Mouse (Mus musculus) urinary bladder, adult 18-20 months (tissue): ENCODE measurements around the gene Rnf26.

Source experiments
- DNase-seq, 2 experiments: peaks; one replicate each; pipeline ENCODE4 v3.0.0; 2022; ENCODE audit warnings: low spot score in 2 of 2, mixed read lengths in 2 of 2

The Rnf26 gene

GRCm38 (mm10) chr9:44113105-44113789 is at the start of gene Rnf26, which contains the start of gene Gm49380:
Gene Rnf26 (minus strand): TSS chr9:44113517.
Gene Gm49380 (minus strand): TSS chr9:44113500.
- peak; percentile 88 to 94 for DNase-seq

GRCm38 (mm10) chr9:44159886-44160285 is 46.6 kb upstream of the Rnf26 start:
- DNase-seq = no peak

- DNase-seq = no peak
Measured at GRCm38 (mm10) chr9:44147290-44147689, 34.0 kb upstream of the Rnf26 start.

- no peak for DNase-seq
Measured at GRCm38 (mm10) chr9:44144718-44145060, 31.4 kb upstream of the Rnf26 start.

GRCm38 (mm10) chr9:44144023-44144717 is 30.9 kb upstream of the Rnf26 start:
- no peak for DNase-seq

GRCm38 (mm10) chr9:44143421-44143820 is 30.1 kb upstream of the Rnf26 start:
- DNase-seq = no peak

GRCm38 (mm10) chr9:44141951-44142350 is 28.6 kb upstream of the Rnf26 start:
- DNase-seq = no peak

GRCm38 (mm10) chr9:44137846-44138245 is 24.5 kb upstream of the Rnf26 start:
- no peak for DNase-seq

GRCm38 (mm10) chr9:44135731-44136411 is 22.6 kb upstream of the Rnf26 start:
- no peak for DNase-seq

GRCm38 (mm10) chr9:44134851-44135730 is 21.8 kb upstream of the Rnf26 start:
- DNase-seq = peak; percentile 27 to 56

- DNase-seq = peak; percentile 38
Measured at GRCm38 (mm10) chr9:44134101-44134850, 21.0 kb upstream of the Rnf26 start, which contains the start of gene Mcam. Gene Mcam (plus strand): TSS chr9:44134469.

- no peak for DNase-seq
Measured at GRCm38 (mm10) chr9:44133287-44133686, 20.0 kb upstream of the Rnf26 start.

GRCm38 (mm10) chr9:44132200-44132599 is 18.9 kb upstream of the Rnf26 start:
- DNase-seq = no peak

- no peak for DNase-seq
Measured at GRCm38 (mm10) chr9:44131276-44131590, 17.9 kb upstream of the Rnf26 start.

GRCm38 (mm10) chr9:44130581-44131275 is 17.4 kb upstream of the Rnf26 start:
- DNase-seq = no peak

GRCm38 (mm10) chr9:44130034-44130433 is 16.7 kb upstream of the Rnf26 start:
- DNase-seq = peak; percentile 49 to 52

GRCm38 (mm10) chr9:44129633-44130032 is 16.3 kb upstream of the Rnf26 start:
- DNase-seq = no peak

- no peak for DNase-seq
Measured at GRCm38 (mm10) chr9:44127351-44127801, 14.1 kb upstream of the Rnf26 start.

GRCm38 (mm10) chr9:44126746-44127145 is 13.4 kb upstream of the Rnf26 start:
- no peak for DNase-seq
